Mouse (Mus musculus) myocyte (in vitro differentiated cells): ENCODE results near the gene Hba-x.

ENCODE experiments used
- E2F4 ChIP-seq: IDR thresholded peaks from one replicate; pipeline ENCODE4 v1.6.1; 2011; ENCODE audit warnings: mild to moderate bottlenecking, control low read depth, moderate library complexity; ENCODE audit not compliant: insufficient read depth
- MAX ChIP-seq: IDR thresholded peaks from one replicate; pipeline ENCODE4 v1.6.1; 2011; ENCODE audit warnings: low read depth, mild to moderate bottlenecking, control low read depth
- POLR2AphosphoS2 ChIP-seq: IDR thresholded peaks from one replicate; pipeline ENCODE4 v1.6.1; 2011; ENCODE audit warnings: low read depth, control low read depth; ENCODE audit not compliant: insufficient read length

GRCm38 (mm10) chr11:32297866-32298531, 21.8 kb downstream of the Hba-x start:
- TF ChIP-seq MAX: no peak
- TF ChIP-seq POLR2AphosphoS2: no peak
- no peak for TF ChIP-seq E2F4
